Mouse (Mus musculus): ENCODE results near the gene Galnt14. TPM values are rescaled to one million over a fixed set of nuclear protein-coding genes. Genes with fewer than 3 reads are reported as not detected.

Galnt14 gene
- total RNA-seq, 2 experiments from 2014 or later = not detected

GRCm38 (mm10) chr17:73507804-73508535 lies 202.3 kb downstream of the Galnt14 start:
- no peak for DNase-seq

- no peak for DNase-seq
Measured at GRCm38 (mm10) chr17:73504111-73504510, 206.1 kb downstream of the Galnt14 start.

- no peak for DNase-seq
Measured at GRCm38 (mm10) chr17:73502613-73503012, 207.6 kb downstream of the Galnt14 start.

GRCm38 (mm10) chr17:73489519-73489918 lies 220.7 kb downstream of the Galnt14 start:
- DNase-seq = no peak

- DNase-seq = no peak
Measured at GRCm38 (mm10) chr17:73487792-73488191, 222.5 kb downstream of the Galnt14 start.

GRCm38 (mm10) chr17:73487380-73487779 lies 222.9 kb downstream of the Galnt14 start:
- no peak for DNase-seq

GRCm38 (mm10) chr17:73477096-73478076 lies 232.9 kb downstream of the Galnt14 start:
- no peak for DNase-seq

- DNase-seq = no peak
Measured at GRCm38 (mm10) chr17:73474371-73474770, 235.9 kb downstream of the Galnt14 start.

GRCm38 (mm10) chr17:73473012-73473411 lies 237.2 kb downstream of the Galnt14 start:
- DNase-seq = no peak

GRCm38 (mm10) chr17:73460874-73461273 lies 249.4 kb downstream of the Galnt14 start:
- DNase-seq = no peak

GRCm38 (mm10) chr17:73458741-73459140 lies 251.5 kb downstream of the Galnt14 start:
- no peak for DNase-seq

GRCm38 (mm10) chr17:73456551-73456950 lies 253.7 kb downstream of the Galnt14 start:
- no peak for DNase-seq

GRCm38 (mm10) chr17:73453646-73454045 lies 256.6 kb downstream of the Galnt14 start:
- no peak for DNase-seq

- DNase-seq = no peak
Measured at GRCm38 (mm10) chr17:73452151-73452760, 258.0 kb downstream of the Galnt14 start.

- DNase-seq = no peak
Measured at GRCm38 (mm10) chr17:73449104-73449503, 261.1 kb downstream of the Galnt14 start.

Other genes starting within 250 kb of the Galnt14 start
- gene Ehd3, start 93.7 kb upstream of the Galnt14 start, total RNA-seq (2021) = 1 to 10 TPM; 2.6 to 3.1 TPM
- 10 to 100 TPM; 31.3 to 39.1 TPM for gene Xdh, start 239.7 kb upstream of the Galnt14 start, total RNA-seq (2021)